Mouse (Mus musculus) limb, embryonic 13.5 days (tissue): ENCODE measurements at regions not wholly inside any gene's neighbourhood (a gene's known extent, or its start where the extent isn't known, plus 50 kb on each side); places are given as distances from the start of the nearest gene placed in this dataset.
"Not testable (repeated sequence)": the region's sequence is repeated elsewhere in the genome, so short reads cannot be mapped to it uniquely, and the experiment has no call there.

Experiments
- ATAC-seq: fragments of 200-750 bp; cut with Nextera tagmentation; 2 replicates; pipeline ENCODE4 v1.8.0; 2017; ENCODE audit warnings: low read depth, moderate number of reproducible peaks, moderate TSS enrichment; ENCODE audit not compliant: low FRiP score
- H3K27ac ChIP-seq: fragments of 300-500 bp; sonication (generic); 2 replicates; pipeline ENCODE4 v1.5.1; 2015; ENCODE audit warnings: inconsistent platforms, mild to moderate bottlenecking, moderate library complexity
- H3K27me3 ChIP-seq: fragments of 300-500 bp; sonication (generic); 2 replicates; pipeline ENCODE4 v1.6.1; 2015; ENCODE audit warnings: mild to moderate bottlenecking, inconsistent platforms
- H3K36me3 ChIP-seq: fragments of 300-500 bp; sonication (generic); 2 replicates; pipeline ENCODE4 v1.6.1; 2015; ENCODE audit warnings: inconsistent platforms, mild to moderate bottlenecking, moderate library complexity
- H3K4me1 ChIP-seq: fragments of 300-500 bp; sonication (generic); 2 replicates; pipeline ENCODE4 v1.6.1; 2015; ENCODE audit warnings: inconsistent platforms
- H3K4me2 ChIP-seq: fragments of 300-500 bp; sonication (generic); replicated peaks from 2 replicates; pipeline ENCODE4 v1.6.1; 2015; ENCODE audit warnings: inconsistent platforms, mild to moderate bottlenecking, moderate library complexity
- H3K4me3 ChIP-seq: fragments of 300-500 bp; sonication (generic); 2 replicates; pipeline ENCODE4 v1.5.1; 2015; ENCODE audit warnings: moderate library complexity, mild to moderate bottlenecking, inconsistent platforms
- H3K9ac ChIP-seq: fragments of 300-500 bp; sonication (generic); 2 replicates; pipeline ENCODE4 v1.6.1; 2015; ENCODE audit warnings: mild to moderate bottlenecking, inconsistent platforms
- H3K9me3 ChIP-seq: fragments of 300-500 bp; sonication (generic); 2 replicates; pipeline ENCODE4 v1.6.1; 2016; ENCODE audit warnings: inconsistent platforms
- WGBS: fragments of 180-500 bp; shearing (Covaris S2); methylation state at CpG from one replicate; pipeline ENCODE4 v1.1.7; 2015; 5-methylcytosine and 5-hydroxymethylcytosine counted together

DNA sequence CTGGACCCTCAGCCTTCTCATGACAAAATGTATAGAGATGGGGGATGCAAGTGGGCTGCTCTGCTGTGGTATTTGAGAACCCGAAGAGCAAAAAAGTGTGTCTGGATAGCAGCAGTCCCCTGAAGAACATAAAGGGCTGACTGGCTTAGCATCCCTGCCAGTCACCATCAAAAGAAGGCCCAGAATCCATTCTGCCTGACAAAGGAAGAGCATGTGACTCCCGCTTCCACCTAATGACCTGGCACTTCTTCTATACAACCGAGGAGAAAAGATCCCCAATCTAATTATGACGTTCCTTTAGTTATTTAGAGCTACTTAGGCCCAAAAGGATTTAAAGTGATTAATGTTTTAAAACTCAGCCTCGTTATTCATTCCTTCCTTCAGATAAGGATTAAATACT lies 559.0 kb downstream of the Pdcd6ip start:
- H3K9me3 ChIP-seq, result no peaks in the 10 kb centered on the region
- H3K9ac ChIP-seq, result no peak overlapping the region
- WGBS, result 57% methylated on average over 5 of the region's 5 CpGs
- no peaks in the 10 kb centered on the region for H3K36me3 ChIP-seq
- H3K27ac ChIP-seq, result no peak overlapping the region
- H3K4me3 ChIP-seq, result no peak overlapping the region
- H3K4me2 ChIP-seq, result no peak overlapping the region
- H3K27me3 ChIP-seq, result no peaks in the 10 kb centered on the region
- no peaks in the 10 kb centered on the region for H3K4me1 ChIP-seq
- no peak for ATAC-seq

DNA sequence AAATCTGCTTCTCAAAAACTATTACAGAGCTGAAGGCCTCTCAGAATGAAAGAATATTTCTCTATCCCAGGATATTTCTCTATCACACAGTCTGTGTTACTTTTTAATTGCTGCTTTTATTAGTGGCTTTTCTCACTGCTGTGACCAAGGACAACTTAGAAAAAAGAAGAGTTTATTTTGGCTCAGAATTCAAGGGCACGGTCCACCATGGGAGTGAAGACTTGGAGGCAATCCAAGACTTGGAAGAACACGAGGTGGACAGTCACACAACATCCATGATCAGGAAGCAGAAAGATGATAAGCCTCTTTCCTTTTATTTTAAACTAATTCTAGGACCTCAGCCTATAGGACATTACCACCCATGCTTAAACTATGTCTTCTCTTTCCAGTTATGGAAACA lies 561.5 kb downstream of the Pdcd6ip start:
- WGBS, result 71% methylated on average over 2 of the region's 2 CpGs

DNA sequence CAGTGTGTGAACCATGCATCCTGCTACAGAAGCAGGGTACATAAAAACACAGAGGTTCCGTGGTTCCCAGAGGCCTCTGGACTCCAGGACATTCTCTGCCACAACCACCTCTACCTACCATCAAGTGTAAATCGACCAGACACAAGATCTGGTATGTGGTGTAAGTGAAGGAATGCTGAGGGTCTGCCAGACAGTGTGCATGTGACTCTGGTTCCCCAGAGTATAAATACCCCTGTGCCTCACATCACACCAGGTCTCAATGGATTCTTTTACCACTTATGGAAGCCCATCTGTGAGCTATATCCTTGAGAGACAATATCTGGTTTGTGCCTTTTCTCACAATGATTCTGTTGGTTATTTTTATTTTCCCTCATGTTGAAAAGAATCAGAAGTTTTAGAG lies 563.0 kb downstream of the Pdcd6ip start:
- Histone ChIP-seq H3K27ac (no peak overlapping the region), H3K36me3 (no peaks in the 10 kb centered on the region), H3K4me2 (no peak overlapping the region), H3K27me3 (no peaks in the 10 kb centered on the region), H3K9ac (no peak overlapping the region), H3K9me3 (no peaks in the 10 kb centered on the region), H3K4me1 (no peaks in the 10 kb centered on the region), H3K4me3 (no peak overlapping the region)
- peak; percentile 44; the same call in 1 of the 2 replicates for ATAC-seq
- whole genome bisulfite sequencing, result 60% methylated on average over 2 of the region's 2 CpGs

More for the DNA sequence above, 561.5 kb downstream of the Pdcd6ip start:
- no peak for ATAC-seq
- Histone ChIP-seq H3K27me3 (no peaks in the 10 kb centered on the region), H3K4me1 (no peaks in the 10 kb centered on the region), H3K9ac (no peak overlapping the region), H3K27ac (no peak overlapping the region), H3K4me3 (no peak overlapping the region), H3K36me3 (no peaks in the 10 kb centered on the region), H3K4me2 (no peak overlapping the region), H3K9me3 (no peaks in the 10 kb centered on the region)

DNA sequence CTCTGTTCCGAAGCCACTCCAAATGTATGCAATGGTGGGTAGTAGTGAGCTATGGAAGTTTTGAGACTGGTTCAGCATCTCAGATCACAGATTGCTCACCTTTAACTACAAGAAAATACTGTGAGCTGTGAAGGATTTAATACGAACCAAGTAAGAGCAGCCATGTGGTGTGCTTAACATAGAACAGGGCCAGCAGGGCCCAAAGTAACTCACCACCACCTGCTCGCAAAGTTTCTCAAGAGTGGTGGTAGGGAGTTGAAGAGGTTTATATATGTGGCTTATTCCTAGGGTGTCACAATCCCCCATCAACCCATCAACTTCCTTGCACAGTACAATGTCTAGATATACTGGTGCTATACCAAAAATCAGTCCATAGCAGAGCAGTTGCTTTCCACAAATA lies 573.4 kb downstream of the Pdcd6ip start:
- no peaks in the 10 kb centered on the region for H3K9me3 ChIP-seq
- H3K27ac ChIP-seq, result no peak overlapping the region
- 68% methylated on average over 3 of the region's 3 CpGs for WGBS
- no peaks in the 10 kb centered on the region for H3K4me1 ChIP-seq
- H3K4me3 ChIP-seq, result no peak overlapping the region
- no peak overlapping the region for H3K4me2 ChIP-seq
- no peaks in the 10 kb centered on the region for H3K36me3 ChIP-seq
- H3K27me3 ChIP-seq, result no peaks in the 10 kb centered on the region
- no peak for ATAC-seq
- no peak overlapping the region for H3K9ac ChIP-seq

DNA sequence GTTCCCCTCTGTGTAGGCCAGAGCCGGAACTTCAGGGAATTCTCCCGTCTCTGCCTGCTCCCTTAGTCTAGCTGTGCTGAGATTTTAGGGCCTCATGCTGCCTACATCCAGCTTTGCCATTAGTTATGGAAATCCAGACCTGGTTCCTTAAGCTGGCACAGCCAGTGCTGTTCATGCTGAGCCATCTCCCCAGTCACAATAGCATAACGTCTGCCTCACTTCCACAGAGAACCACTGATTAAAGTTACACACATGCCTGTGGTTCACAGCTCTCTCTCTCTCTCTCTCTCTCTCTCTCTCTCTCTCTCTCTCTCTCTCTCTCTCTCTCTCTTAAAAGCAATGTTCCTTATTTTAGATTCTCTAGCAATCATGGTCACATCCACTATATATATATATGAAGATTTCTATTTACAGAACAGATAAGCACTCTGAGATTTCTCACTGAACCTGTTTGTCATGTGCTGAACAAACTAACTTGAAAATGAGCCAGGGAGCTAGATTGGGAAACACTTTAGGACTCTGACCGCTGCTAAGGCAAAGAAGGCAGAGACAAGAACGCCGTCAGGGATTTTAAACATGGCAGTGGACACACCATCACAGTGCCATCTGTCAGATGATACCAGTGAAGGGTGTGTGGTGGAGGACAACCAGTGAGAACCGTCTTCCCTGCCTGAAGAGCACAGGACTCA lies 584.9 kb downstream of the Pdcd6ip start:
- ATAC-seq, result no peak
- Histone ChIP-seq H3K4me1 (no peaks in the 10 kb centered on the region), H3K27ac (no peak overlapping the region), H3K4me2 (no peak overlapping the region), H3K9me3 (no peaks in the 10 kb centered on the region), H3K27me3 (no peaks in the 10 kb centered on the region), H3K36me3 (no peaks in the 10 kb centered on the region), H3K4me3 (no peak overlapping the region), H3K9ac (no peak overlapping the region)
- 75% methylated on average over 7 of the region's 7 CpGs for WGBS

DNA sequence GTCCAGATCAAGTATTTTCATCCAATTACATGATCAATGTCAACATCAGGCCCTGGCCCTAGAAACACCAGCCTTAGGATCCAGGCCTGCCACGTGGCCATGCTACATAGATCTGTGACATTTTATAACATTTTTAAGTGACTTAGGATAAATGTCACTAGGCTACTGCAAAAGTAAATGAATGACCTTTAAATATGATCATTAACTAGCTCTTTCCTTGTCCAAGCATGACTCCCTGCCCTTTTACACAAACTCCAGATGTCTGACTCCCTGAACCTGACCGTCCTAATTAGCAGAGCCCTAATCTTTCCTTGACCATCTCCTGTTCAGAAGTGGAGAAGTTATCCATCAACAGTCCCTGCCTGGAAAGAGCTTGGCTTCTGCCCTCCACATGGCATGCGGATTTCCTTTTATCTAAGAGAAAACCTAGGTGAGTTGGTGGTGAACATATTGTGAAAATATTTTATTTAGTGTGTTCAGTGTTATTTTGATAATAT lies 585.8 kb downstream of the Pdcd6ip start:
- no peaks in the 10 kb centered on the region for H3K4me1 ChIP-seq
- ATAC-seq, result no peak
- H3K9ac ChIP-seq, result no peak overlapping the region
- H3K9me3 ChIP-seq, result no peaks in the 10 kb centered on the region
- 36% methylated on average over 3 of the region's 3 CpGs for WGBS
- H3K27me3 ChIP-seq, result no peaks in the 10 kb centered on the region
- H3K36me3 ChIP-seq, result no peaks in the 10 kb centered on the region
- H3K4me3 ChIP-seq, result no peak overlapping the region
- no peak overlapping the region for H3K4me2 ChIP-seq
- H3K27ac ChIP-seq, result no peak overlapping the region

DNA sequence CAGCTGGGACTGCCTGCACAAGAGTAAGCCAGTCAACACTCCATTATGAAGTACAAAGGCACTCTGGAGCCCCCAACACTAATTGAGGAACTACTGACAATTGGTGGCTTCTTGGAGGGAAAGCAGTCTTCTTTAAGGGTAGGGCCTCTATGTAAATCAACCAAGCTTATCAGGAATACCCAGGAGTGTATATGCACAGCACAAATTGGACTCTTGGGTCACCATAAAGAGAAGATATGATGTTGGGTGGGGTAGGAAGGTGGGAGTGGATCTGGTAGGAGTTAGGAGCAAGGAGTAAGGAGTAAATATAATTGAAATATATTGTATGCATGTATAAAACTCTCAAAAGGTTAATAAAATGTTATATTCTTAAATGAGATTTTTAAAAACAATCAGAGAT lies 587.7 kb downstream of the Pdcd6ip start:
- no peak for ATAC-seq
- H3K27me3 ChIP-seq, result no peaks in the 10 kb centered on the region
- no peak overlapping the region for H3K4me3 ChIP-seq
- H3K27ac ChIP-seq, result no peak overlapping the region
- H3K4me1 ChIP-seq, result no peaks in the 10 kb centered on the region
- H3K4me2 ChIP-seq, result no peak overlapping the region
- H3K36me3 ChIP-seq, result no peaks in the 10 kb centered on the region
- no peaks in the 10 kb centered on the region for H3K9me3 ChIP-seq
- H3K9ac ChIP-seq, result no peak overlapping the region

DNA sequence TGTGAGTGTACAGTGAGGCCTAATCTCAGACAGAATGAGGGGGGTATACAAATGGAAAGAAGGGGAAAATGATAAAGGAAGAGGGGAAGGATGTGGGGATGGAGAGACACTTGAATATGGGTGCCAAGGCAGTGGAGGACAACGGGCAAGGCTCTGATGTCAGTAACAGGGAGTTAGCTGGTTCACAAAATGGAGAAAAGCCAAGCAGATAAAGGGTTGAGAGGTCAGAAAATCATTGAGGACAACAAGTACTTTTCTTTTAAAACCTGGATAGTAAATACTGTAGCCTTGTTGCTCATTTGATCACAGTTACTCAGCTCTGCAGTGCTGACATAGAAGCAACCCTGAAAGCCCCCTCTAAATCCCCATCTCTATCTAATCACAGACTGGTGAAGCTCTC lies 588.3 kb downstream of the Pdcd6ip start:
- Histone ChIP-seq H3K4me2 (no peak overlapping the region), H3K27me3 (no peaks in the 10 kb centered on the region), H3K9me3 (no peaks in the 10 kb centered on the region), H3K27ac (no peak overlapping the region), H3K4me1 (no peaks in the 10 kb centered on the region), H3K36me3 (no peaks in the 10 kb centered on the region), H3K9ac (no peak overlapping the region), H3K4me3 (no peak overlapping the region)
- 75% methylated on average over 1 of the region's 1 CpGs for WGBS
- ATAC-seq, result no peak

DNA sequence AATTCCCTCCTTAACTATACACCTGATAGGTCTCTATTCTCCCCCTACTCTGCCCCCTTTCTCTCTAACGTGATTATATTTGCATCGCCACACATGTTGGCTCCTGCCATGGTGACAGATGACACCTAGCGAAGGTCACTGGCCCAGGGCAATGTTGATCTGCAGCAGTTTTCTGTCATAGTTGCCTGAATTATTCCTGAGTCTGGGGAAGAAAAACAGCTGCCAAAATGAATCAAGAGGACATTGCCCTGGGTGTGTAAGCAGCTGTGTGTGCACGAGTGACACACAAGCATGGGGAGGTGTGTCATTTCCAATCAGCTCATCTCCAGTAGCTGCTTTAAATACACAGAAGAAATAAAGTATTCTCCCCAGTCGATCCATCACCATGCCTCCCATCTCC lies 592.5 kb downstream of the Pdcd6ip start:
- ATAC-seq, result no peak
- WGBS, result 71% methylated on average over 5 of the region's 5 CpGs
- Histone ChIP-seq H3K4me1 (no peaks in the 10 kb centered on the region), H3K9ac (no peak overlapping the region), H3K27me3 (no peaks in the 10 kb centered on the region), H3K4me2 (no peak overlapping the region), H3K27ac (no peak overlapping the region), H3K9me3 (no peaks in the 10 kb centered on the region), H3K36me3 (no peaks in the 10 kb centered on the region), H3K4me3 (no peak overlapping the region)

DNA sequence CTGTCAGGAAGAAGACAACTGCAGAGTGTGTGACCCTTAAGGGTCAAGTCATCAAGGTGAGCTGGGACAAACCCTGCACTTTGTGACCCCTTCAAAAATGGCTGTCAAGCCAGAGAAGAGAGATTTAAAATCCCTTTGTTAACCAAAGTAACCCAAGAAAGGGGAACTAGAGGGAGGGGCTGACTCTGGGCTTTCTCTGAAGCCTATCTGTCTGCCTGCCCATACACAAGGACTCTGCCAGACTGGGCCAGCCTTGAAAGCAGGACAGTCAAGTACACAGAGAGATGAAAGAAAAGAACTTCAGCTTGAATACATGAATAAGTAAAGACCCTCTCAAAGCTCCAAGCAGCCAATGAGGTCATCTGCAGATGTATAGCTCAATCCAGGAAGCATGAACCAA lies 595.3 kb downstream of the Pdcd6ip start:
- no peak for ATAC-seq
- H3K27ac ChIP-seq, result no peak overlapping the region
- H3K9ac ChIP-seq, result no peak overlapping the region
- no peak overlapping the region for H3K4me3 ChIP-seq
- H3K4me2 ChIP-seq, result no peak overlapping the region
- H3K36me3 ChIP-seq, result no peaks in the 10 kb centered on the region
- H3K27me3 ChIP-seq, result no peaks in the 10 kb centered on the region
- H3K4me1 ChIP-seq, result no peaks in the 10 kb centered on the region
- H3K9me3 ChIP-seq, result no peaks in the 10 kb centered on the region

DNA sequence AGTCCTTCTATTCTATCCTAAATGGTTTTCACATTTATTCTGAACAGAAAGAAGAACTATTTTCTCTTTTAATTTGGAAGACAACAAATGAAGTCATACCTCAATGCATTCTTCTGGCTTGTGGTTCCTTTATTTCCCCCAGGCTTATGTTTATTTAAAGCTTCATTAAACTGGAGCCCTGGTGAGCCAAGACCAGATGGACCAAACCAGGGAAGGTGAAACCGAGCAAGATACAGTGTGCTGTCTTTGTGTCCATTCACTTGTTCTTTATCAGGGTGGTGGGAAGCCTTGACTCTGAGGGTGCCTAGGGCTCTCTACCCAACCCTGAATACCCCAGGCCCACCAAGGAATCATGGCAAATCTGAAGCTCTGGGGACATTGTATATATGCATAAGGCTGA lies 606.3 kb downstream of the Pdcd6ip start:
- no peak overlapping the region for H3K4me2 ChIP-seq
- no peak overlapping the region for H3K9ac ChIP-seq
- H3K4me3 ChIP-seq, result no peak overlapping the region
- H3K9me3 ChIP-seq, result no peaks in the 10 kb centered on the region
- H3K27ac ChIP-seq, result no peak overlapping the region
- no peaks in the 10 kb centered on the region for H3K4me1 ChIP-seq
- WGBS, result 74% methylated on average over 1 of the region's 1 CpGs
- ATAC-seq, result no peak
- no peaks in the 10 kb centered on the region for H3K27me3 ChIP-seq
- no peaks in the 10 kb centered on the region for H3K36me3 ChIP-seq

DNA sequence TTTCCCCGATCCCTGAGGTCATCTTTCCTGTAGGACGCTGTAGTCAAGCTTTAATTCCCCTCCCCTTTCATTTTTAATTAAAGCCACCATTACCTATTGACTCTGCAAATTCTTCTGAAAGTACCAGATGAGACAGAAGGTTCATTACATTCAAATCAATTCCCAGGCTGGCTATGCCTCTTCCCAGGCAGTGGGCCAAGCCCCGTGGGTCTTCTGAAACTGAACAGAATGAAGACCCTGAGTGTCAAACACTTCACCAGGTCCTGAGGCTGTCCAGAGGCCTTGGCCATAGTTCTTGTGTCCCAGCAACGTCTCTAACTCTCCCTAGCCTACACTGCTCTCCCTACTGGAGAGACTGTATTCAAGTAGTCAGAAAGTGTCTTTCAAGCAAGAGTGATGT lies 607.4 kb downstream of the Pdcd6ip start:
- H3K4me1 ChIP-seq, result no peaks in the 10 kb centered on the region
- no peak overlapping the region for H3K9ac ChIP-seq
- no peaks in the 10 kb centered on the region for H3K9me3 ChIP-seq
- no peaks in the 10 kb centered on the region for H3K27me3 ChIP-seq
- WGBS, result 74% methylated on average over 4 of the region's 4 CpGs
- no peak overlapping the region for H3K4me3 ChIP-seq
- no peak for ATAC-seq
- H3K27ac ChIP-seq, result no peak overlapping the region
- no peaks in the 10 kb centered on the region for H3K36me3 ChIP-seq
- H3K4me2 ChIP-seq, result no peak overlapping the region

DNA sequence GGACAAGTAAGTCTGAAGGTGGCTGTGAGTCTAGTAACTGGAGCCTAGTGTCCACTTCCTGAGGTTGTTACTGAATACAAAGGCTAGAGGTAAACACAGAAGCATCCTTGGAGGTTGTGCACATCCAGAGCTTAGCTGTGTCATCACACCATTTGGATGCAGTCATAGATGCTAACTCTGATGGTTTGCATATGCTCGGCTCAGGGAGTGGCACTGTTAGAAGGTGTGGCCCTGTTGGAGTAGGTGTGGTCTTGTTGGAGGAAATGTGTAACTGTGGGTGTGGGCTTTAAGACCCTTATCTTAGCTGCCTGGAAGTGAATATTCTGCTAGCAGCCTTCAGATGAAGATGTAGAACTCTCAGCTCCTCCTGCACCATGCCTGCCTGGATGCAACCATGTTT lies 612.6 kb downstream of the Pdcd6ip start:
- H3K4me3 ChIP-seq, H3K4me1 ChIP-seq, H3K36me3 ChIP-seq, H3K9me3 ChIP-seq, H3K27ac ChIP-seq, ATAC-seq, H3K27me3 ChIP-seq, H3K4me2 ChIP-seq, H3K9ac ChIP-seq: not testable (repeated sequence)
- 91% methylated on average over 1 of the region's 1 CpGs for WGBS
